Mouse (Mus musculus): ENCODE results near the gene Lrriq3.

Lrriq3 gene

DNA sequence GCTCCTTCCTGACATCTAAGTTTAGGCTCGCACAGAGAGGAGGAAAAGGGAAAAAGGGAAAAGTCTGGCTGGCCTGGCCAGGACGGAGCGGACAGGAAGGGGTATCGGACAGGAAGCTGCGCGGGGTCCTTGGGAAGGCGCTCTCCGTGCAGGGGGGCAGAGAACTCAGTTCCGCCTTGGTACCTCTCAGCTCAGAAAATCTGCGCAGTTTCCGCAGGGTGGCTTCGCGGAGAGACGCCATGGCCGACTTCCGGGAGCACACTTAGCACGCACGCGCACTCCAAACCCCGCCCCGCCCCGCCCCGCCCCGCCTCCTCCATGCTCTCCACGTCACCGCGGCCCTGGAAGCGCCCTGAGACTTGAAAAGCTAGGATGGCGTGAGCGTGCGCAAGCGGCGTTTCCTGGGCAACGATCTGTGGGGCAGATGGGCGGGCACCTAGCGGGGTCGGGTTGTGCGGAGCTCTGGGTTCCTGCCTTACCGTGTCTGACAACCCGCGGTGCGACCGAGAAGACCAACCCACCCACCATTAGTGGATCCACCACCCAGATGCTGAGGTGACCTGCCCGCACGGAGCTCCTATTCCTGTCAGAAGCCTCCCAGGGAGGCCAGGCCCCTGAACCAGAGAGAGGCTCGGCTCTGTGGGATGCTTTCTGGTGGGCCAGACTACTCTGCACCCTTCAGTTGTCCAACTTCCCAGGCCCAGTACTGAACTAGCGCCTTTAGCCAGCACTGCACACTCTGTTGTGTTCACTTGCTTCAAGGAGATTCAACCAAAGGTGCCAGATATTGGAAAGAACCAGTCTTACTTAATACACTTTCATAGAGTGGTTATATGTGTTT lies at the start of gene Lrriq3, which contains the start of gene Fpgt:
Gene Lrriq3 (plus strand): TSS at position 319 of the 841 bp plus-strand sequence.
Gene Fpgt (minus strand): TSS at position 288 of the 841 bp plus-strand sequence.
- CTCF ChIA-PET: interaction anchor here (0.7 kb wide), 1 partner anchor 20 kb away, joined by 8 read pairs; no protein-coding TSS in a partner anchor

DNA sequence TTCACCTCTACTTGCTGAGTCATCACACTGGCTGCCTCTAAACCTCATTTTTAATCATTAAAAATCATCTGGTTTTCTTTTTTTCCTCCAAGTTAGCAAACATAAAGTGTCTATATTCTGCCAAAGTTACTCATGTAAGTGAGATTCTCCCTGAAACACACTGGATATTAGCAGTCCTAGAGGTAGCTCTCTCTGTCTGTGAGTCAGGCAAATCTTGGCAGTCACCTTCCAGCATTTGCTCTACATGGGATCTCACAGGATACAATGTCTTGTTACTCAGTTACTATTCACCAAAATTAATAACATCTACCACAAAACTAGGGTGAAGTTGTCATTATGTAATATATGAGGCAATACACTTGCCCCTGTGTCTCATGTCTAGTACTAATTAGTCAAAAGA lies 41.2 kb upstream of the Lrriq3 start:
- CTCF ChIA-PET: no interaction called here

DNA sequence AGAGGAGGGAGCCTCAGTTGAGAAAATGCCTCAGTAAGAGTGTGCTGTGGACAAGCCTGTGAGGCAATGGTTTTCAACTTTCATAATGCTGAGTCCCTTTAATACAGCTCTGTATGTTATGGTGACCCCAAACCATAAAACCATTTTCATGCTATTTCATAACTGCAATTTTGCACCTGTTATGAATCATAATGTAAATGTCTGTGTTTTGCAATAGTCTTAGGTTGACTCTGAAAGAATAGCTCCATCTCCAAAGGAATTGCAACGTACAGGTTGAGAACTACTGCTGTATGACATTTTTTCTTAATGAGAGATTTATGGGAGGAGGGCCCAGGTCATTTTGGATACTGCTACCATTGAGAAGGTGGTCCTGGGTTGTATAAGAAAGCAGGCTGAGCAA lies 40.0 kb upstream of the Lrriq3 start:
- CTCF ChIA-PET: no interaction called here

DNA sequence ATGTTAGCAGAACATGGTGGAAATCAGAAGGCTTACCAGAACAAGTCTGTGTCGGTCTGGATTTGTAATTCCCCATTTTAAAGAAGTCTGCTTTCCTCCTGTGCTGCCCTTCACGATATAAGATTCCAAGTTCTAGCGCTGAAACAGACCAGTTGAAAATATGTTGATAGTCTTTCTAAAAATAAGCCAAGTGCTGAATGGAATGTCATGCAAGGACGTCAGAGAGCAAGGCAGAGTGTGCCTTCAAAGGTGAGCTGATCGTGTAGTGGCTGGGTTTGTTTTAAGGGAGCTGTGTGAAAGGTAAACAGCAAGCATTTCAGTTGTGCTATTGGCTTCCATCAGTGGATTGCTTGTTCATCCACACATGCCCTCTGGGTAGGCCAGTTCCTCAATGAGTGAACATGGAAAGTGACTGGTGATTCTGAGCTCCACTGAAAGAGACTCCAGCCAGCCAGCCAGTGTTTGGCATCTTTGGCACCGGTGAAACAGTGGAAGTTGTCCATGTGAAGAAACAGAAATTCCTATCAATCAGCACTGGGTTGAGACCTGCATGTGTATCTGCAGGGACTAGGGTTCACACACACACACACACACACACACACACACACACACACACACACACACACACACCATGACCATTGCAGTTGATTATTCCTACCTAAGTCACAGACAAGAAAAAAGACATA lies 37.9 kb upstream of the Lrriq3 start, which contains the start of gene Tnni3k:
Gene Tnni3k (minus strand): TSS at position 177 of the 686 bp plus-strand sequence.
- CTCF ChIA-PET: no interaction called here

DNA sequence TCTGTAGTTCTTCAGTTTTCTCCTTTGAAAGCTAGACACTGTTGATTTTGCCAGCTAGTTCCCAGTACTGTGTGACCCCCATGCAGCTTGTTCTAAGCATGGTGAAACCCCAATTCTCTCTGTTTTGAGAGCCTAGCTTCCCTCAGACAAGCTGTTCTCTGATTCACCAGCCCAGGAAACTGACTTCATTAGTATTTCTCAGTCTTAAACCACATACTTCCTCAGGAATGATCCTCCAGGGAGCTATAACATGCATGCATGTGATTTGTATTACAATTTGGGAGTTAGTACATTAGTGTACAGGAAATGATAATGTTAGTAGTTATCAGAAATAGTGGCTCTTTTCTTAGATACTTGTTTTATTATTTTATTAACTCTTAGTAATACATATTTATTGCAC lies 36.6 kb upstream of the Lrriq3 start:
- CTCF ChIA-PET: no interaction called here

DNA sequence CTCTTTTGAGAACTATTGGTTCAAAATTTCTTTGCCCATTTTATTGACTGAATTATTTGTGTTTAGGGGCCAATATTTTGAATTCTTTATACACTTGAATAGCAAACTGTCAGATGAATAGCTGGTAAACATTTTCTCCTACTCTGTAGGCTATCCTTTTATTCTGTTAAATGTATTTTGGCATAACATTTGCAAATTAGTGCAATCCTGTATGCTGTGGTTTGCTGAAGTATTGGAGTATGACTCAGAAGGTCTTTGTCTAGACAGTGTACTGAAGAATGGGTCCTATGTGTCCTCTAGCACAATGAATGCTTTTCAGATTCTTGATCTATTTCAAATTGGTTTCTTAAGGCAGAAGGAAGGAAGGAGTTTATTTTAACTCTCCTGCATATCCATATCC lies 35.7 kb upstream of the Lrriq3 start:
- CTCF ChIA-PET: no interaction called here

DNA sequence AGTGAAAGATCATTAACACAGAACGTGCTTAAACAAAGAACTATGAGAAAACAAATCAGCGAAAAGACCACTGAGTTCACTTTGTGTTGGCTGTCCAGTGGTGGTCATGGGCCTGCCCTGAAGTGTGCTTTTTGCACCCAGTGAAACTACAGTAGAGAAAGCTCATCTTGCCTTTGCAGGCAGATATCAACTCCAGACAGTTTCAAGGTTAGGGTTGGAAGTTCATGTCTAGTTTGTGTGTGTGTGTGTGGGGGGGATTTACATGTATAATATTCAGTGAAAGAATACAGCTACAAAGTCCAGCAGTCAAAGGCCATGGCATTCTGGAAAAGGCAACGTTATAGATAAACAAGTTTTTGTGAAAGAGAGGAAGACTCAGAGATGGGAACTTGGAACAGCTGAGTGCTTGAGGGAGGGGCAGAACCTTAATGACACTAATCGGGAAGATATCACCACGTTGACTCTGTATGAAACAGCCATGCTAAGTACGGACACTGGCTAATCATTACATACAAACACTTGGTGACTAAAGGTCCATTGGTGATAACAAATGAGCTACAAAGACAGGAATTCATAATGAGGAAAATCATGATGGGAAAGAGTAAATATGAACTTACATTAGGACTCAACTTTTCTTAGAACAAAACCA lies 34.3 kb upstream of the Lrriq3 start:
- CTCF ChIA-PET: no interaction called here

DNA sequence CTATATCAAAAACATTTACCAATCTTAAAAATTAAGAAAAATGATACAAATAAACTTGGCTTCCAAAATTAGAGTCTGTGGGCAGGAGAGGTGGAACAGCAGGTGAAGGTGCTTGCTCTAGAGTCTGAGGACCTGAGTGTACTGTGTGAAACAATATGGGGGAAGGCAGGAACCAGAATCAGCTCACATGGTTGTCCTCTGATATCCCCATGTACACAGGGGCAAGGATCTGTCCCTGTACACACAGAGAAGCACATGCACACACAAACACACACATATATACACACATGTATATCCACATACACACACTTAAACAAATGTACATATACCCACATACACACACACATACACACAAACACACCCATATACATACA lies 33.8 kb upstream of the Lrriq3 start:
- CTCF ChIA-PET: no interaction called here

DNA sequence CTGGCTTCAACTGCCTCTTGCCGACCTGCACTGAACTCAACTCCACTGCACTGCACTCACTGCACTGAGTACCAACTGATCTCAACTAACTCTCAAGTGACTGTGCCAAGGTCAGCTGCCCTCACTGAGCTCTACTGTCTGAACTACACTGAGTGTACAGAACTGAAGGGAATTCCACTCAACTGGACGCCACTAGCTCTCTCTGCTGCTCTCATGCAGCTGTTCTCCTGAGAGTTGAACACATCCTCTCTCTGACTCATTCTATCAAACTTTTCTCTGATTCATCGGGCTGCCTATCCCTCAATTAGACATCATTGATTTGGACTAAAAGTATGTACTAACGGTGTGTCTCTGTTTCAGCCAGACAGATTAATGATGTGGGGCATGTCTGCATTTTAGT lies 15.3 kb upstream of the Lrriq3 start:
- CTCF ChIA-PET: no interaction called here

DNA sequence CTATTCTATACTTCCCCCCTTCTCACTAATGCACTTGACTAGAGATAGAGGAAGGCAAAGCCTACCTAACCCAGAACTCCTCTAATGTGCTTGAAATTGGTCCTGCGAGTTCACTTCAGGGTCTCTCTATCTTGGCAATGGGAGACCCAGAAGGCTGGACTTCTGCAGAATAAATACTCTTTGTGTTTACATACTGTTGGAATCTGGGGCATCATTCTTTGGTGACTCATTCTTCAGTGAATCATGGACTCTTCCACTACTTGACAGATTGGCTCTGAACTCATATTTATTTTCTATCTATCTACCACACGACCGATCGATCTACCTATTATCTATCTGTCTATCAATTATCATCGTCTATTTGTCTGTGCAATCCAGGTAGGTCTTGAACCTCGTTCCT lies 1.2 kb upstream of the Lrriq3 start:
- CTCF ChIA-PET: no interaction called here

DNA sequence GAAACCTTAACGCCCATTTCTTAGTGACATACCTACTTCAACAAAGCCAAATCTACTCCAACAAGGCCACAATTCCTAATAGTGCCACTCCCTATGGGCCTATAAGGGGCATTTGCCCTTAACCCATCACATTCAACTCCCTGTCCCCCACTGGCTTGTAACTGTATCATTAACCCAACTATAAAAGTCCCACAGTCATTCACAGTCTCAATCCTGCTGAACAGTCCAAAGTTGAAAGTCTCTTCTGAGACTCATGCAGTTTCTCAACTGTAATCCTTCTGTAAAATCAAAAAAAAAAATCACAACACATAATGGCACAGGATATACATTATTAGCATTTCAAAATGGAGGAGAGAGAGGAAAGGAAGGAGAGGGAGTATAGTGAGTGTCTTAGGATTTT lies 6.0 kb downstream of the Lrriq3 start:
- CTCF ChIA-PET: no interaction called here

DNA sequence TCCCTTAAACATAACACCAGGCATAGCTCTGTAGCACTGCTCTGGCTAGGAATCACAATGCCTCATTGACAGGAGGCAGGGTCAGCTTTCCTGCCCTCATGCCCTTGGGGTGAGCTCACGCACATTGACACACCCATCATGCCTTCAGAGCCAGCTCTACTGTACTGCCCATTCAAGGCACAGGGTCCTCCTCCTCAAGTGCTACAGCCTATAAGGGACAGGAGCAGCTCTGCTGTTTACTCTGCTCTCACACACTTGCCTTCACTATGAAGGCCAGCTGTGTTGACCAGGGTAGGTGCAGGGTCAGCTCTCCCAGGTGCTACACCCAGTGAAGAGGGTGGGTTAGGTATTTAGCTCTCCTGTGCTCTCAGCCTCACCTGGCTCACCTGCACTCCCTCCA lies 12.7 kb downstream of the Lrriq3 start:
- CTCF ChIA-PET: no interaction called here

DNA sequence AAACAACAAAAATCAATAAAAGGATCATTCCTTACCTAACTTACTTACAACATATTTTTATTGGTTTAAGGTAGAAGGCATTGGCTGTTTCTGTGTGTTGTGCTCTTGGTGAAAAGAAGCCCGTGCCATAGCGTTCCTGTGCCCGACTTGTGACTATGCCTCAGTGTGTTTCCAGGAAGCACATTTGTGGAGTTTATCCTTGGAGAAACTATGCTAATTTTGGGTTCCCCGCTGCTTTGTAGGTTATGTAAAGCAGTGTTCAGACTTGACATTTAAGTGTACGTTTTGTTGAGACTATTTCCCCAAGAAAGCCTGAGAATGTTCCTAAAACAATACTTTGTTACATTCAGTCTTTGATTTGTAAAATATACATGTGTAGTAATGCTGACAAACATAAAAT lies 44.5 kb downstream of the Lrriq3 start:
- CTCF ChIA-PET: no interaction called here

DNA sequence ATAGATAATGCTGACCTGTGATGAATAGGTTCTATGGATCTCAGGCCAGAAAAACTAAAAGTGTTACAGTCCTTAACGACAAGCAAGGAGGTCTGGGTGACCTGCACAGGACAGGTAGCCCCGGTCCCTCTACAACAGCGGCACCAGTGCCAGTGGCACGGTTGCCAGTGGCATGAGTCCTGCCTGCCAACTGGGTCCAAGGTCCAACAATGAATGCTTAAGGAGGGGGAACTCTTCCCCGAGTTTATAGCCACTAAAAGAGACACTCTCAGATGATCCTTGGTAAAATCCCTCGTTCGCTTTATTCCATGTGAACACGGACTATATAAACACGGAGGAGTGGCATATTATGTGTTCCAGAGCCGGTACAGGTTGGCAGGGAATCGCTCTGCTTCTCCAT lies 47.8 kb downstream of the Lrriq3 start:
- CTCF ChIA-PET: no interaction called here

DNA sequence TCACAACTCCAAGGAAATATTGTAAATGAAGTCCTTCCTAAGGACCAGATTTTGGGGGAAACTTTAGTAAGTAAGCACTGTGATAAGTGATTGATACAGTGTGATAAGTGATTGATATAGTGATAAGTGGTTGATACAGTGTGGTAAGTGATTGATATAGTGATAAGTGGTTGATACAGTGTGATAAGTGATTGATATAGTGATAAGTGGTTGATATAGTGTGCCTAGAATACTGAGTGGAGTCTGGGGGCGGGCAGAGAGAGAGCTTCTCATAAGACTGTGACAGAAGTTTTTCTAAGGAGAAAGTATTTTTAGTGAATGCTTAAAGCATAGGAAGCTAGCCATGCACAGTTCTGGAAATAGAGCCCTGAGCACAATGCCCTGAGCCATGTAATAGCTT lies 51.1 kb downstream of the Lrriq3 start:
- CTCF ChIA-PET: no interaction called here

DNA sequence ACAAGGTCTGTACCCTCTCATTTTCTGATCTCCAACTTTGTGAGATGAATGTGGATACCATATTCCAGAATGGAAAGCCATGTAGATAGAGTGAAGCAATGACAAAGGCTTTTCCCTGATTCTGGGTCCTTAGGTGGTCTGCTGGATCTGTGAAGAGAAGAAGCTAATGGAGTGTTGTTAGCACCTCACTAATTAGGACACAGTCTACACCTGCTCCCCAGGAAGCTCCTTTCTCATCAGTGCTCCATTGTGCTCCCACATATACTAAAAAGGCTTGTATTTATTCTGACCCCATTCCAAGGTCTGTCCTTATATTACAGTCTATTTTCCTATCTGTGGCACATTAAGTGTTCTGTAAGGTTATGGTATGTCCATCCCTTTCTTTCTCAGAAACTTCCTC lies 68.6 kb downstream of the Lrriq3 start:
- CTCF ChIA-PET: no interaction called here

DNA sequence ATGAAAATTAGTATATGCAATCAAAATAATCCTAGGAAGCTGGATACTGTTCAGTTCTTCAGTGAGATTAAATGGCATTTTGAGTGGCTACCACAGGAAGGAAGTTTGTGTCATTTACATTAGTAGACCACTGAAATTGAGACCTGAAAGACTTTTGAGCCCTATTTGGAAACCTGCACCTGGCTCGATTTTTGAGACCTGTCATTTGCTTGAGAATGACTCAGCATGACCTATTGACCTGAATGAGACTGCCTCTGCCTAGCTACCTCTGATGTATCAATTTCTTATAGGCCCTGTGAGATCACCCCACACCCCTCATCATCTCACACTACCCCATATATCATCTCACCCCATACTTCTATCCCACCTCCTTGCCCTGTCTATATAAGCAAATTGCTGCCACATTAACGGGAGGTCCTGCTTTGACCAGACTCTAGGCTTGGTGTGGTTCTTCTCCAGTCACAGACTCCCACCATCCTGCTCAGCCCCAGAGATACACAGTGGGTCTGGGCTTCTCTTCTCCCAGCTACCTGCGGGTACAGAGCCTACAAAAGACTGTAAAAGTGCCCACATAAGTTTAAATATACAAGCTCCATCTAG lies 87.2 kb downstream of the Lrriq3 start:
- CTCF ChIA-PET: no interaction called here

DNA sequence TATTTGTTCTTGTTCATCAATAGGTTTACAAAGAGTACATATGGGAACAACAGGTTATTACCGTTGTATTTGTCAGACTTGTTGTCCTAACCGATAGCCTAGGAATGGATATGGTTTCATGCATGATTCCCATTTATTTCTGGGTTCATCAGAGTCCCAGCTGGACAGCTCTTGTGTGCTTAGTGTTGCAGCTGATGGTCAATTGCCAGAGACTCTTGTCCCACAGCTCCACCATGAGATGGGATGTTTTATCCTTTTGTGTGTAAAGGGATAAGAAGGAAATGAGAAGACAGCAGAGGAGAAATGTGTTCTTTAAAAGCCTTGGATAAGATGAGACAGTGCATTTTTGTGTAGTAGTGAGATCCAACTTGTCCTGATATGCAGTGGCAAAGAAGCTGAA lies 93.2 kb downstream of the Lrriq3 start:
- CTCF ChIA-PET: no interaction called here

DNA sequence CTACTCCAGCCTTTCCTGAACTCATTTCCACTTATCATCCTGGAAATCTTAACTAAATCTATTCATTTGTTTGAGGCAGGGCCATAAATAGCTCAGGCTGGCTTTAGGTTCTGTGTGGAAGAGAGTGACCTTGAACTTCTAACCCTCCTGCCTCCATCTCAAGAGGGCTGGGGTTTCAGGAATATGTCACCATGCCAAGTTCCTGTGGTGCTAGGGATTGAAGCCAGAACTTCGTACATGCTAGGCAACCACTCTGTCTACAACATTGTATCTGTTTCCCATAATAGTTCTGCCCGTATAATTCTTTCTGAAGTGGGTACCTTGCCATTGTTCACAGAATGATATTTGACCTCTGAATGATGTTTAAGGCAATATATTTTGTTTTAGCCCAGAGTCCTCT lies 95.6 kb downstream of the Lrriq3 start:
- CTCF ChIA-PET: no interaction called here

DNA sequence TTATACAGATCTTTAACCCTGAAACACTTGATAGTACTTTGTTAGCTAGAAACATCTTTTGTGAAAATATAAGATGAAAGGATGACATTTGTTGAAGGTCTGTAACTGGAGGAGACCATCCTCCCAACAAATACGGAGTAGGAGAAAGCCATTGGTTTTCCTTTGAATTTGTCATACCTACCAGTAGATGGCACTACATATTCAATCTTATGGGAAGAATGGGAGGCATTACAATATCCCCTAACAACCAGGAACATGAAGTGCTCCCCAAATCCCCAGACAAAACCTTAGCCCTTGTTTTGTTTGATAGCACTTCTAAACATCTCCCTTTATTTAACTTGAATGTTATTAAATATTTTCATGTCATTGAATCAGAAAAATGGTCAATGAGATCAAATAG lies 141.7 kb downstream of the Lrriq3 start:
- CTCF ChIA-PET: no interaction called here

DNA sequence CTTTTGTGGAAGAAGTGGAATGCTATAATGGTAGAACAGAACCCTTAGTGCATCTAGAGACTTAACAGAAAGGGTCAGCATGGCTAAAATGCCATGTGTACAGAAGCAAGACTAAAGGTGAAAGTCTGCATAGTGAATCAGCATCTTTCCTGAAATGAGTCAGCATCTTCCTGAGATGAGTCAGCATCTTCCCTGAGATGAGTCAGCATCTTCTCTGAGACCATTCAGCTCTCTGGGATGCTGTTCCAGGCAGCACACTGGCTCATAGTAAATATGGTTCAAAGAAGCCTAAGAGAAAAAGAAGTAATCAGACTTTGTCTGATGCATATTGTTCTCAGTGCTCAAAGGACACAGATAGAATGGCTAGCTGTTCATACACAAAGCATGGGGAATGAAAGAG lies 142.3 kb downstream of the Lrriq3 start:
- CTCF ChIA-PET: no interaction called here
